Mouse (Mus musculus): ENCODE data around the gene Igsf10.
"Not testable (repeated sequence)": the region's sequence is repeated elsewhere in the genome, so short reads cannot be mapped to it uniquely, and the experiment has no call there.

Igsf10 gene

GRCm38 (mm10) chr3:59344065-59344905 lies at the start of gene Igsf10:
Gene Igsf10 (minus strand): TSS chr3:59344394.
- peak; percentile 67 for DNase-seq (ENCODE audit: low read depth, low spot score)

GRCm38 (mm10) chr3:59385553-59385952 lies 41.4 kb upstream of the Igsf10 start:
- no peak for DNase-seq (ENCODE audit: low read depth, low spot score)

- no peak for DNase-seq (ENCODE audit: low read depth, low spot score)
Observed at GRCm38 (mm10) chr3:59385000-59385399, 40.8 kb upstream of the Igsf10 start.

- DNase-seq (ENCODE audit: low read depth, low spot score): no peak
Observed at GRCm38 (mm10) chr3:59384321-59384720, 40.1 kb upstream of the Igsf10 start.

GRCm38 (mm10) chr3:59378791-59379190 lies 34.6 kb upstream of the Igsf10 start:
- DNase-seq (ENCODE audit: low read depth, low spot score): not testable (repeated sequence)

GRCm38 (mm10) chr3:59361895-59362294 lies 17.7 kb upstream of the Igsf10 start:
- DNase-seq (ENCODE audit: low read depth, low spot score): no peak

- DNase-seq (ENCODE audit: low read depth, low spot score): no peak
Observed at GRCm38 (mm10) chr3:59360102-59360501, 15.9 kb upstream of the Igsf10 start.

GRCm38 (mm10) chr3:59354156-59354555 lies 10.0 kb upstream of the Igsf10 start:
- no peak for DNase-seq (ENCODE audit: low read depth, low spot score)

GRCm38 (mm10) chr3:59351768-59352167 lies 7.6 kb upstream of the Igsf10 start:
- DNase-seq (ENCODE audit: low read depth, low spot score): no peak

- no peak for DNase-seq (ENCODE audit: low read depth, low spot score)
Observed at GRCm38 (mm10) chr3:59343026-59343425, 1.2 kb downstream of the Igsf10 start.

- no peak for DNase-seq (ENCODE audit: low read depth, low spot score)
Observed at GRCm38 (mm10) chr3:59341647-59342427, 2.4 kb downstream of the Igsf10 start.

GRCm38 (mm10) chr3:59328526-59328925 lies 15.7 kb downstream of the Igsf10 start:
- no peak for DNase-seq (ENCODE audit: low read depth, low spot score)

GRCm38 (mm10) chr3:59321278-59321876 lies 22.8 kb downstream of the Igsf10 start:
- peak; percentile 38 for DNase-seq (ENCODE audit: low read depth, low spot score)

GRCm38 (mm10) chr3:59316077-59316476 lies 28.1 kb downstream of the Igsf10 start:
- no peak for DNase-seq (ENCODE audit: low read depth, low spot score)

GRCm38 (mm10) chr3:59312610-59313009 lies 31.6 kb downstream of the Igsf10 start:
- no peak for DNase-seq (ENCODE audit: low read depth, low spot score)

- DNase-seq (ENCODE audit: low read depth, low spot score): no peak
Observed at GRCm38 (mm10) chr3:59305518-59305917, 38.7 kb downstream of the Igsf10 start.

GRCm38 (mm10) chr3:59304944-59305343 lies 39.2 kb downstream of the Igsf10 start:
- DNase-seq (ENCODE audit: low read depth, low spot score): no peak

GRCm38 (mm10) chr3:59297653-59298052 lies 46.5 kb downstream of the Igsf10 start:
- DNase-seq (ENCODE audit: low read depth, low spot score): no peak

- no peak for DNase-seq (ENCODE audit: low read depth, low spot score)
Observed at GRCm38 (mm10) chr3:59296563-59297130, 47.5 kb downstream of the Igsf10 start.

- no peak for DNase-seq (ENCODE audit: low read depth, low spot score)
Observed at GRCm38 (mm10) chr3:59295699-59296562, 48.3 kb downstream of the Igsf10 start.
